Mouse (Mus musculus): ENCODE measurements around the gene Smg1. TPM values are rescaled to one million over a fixed set of nuclear protein-coding genes. Genes with fewer than 3 reads are reported as not detected.

Gene Smg1
- total and polyA plus RNA-seq, 3 experiments, result 19.9 to 121 (median 53.5) TPM

GRCm38 (mm10) chr7:118122235-118122634, 121.2 kb downstream of the Smg1 start:
- ATAC-seq (ENCODE audit: extremely low read depth, insufficient number of reproducible peaks, low FRiP score, poor library complexity, severe bottlenecking), result no peak
- no peak for TF ChIP-seq GATA2 (IDR thresholded peaks at IDR 0.05; ENCODE audit: borderline replicate concordance, low read depth, low read length)
- no peaks in the 10 kb centered on the region for H3K9me3 ChIP-seq (replicated peaks)
- H3K27me3 ChIP-seq (ENCODE audit: insufficient read depth, low read length), result no peaks in the 10 kb centered on the region
- no peak overlapping the region for H3K4me3 ChIP-seq (ENCODE audit: low read depth, low read length)
- peaks cover 60% of the 10 kb centered on the region for H3K4me1 ChIP-seq (ENCODE audit: insufficient read depth, low read depth, low read length)
- DNase-seq (ENCODE audit: low spot score), result no peak
- H3K36me3 ChIP-seq (replicated peaks), result peaks cover 73% of the 10 kb centered on the region

GRCm38 (mm10) chr7:118120654-118121053, 122.8 kb downstream of the Smg1 start:
- Histone ChIP-seq H3K4me1 (ENCODE audit: insufficient read depth, low read depth, low read length) (peaks cover 56% of the 10 kb centered on the region), H3K36me3 (replicated peaks) (peaks cover 60% of the 10 kb centered on the region)
- ATAC-seq (ENCODE audit: extremely low read depth, insufficient number of reproducible peaks, low FRiP score, poor library complexity, severe bottlenecking), result no peak

GRCm38 (mm10) chr7:118119946-118120345, 123.5 kb downstream of the Smg1 start:
- TF ChIP-seq CTCF (IDR thresholded peaks at IDR 0.05; ENCODE audit: low read depth, low read length), result no peak
- TF ChIP-seq GATA1 (IDR thresholded peaks at IDR 0.05; ENCODE audit: borderline replicate concordance, low read length), result no peak
- TF ChIP-seq TAL1 (conservative IDR thresholded peaks at IDR 0.05; ENCODE audit: low read depth, low read length), result no peak
- TF ChIP-seq POLR2AphosphoS5 (IDR thresholded peaks at IDR 0.05; ENCODE audit: insufficient replicate concordance, low read depth, low read length), result no peak
- no peak for TF ChIP-seq GATA2 (IDR thresholded peaks at IDR 0.05; ENCODE audit: borderline replicate concordance, low read depth, low read length)
- H3K4me1 ChIP-seq (ENCODE audit: insufficient read depth, low read depth, low read length), result peaks cover 56% of the 10 kb centered on the region
- no peaks in the 10 kb centered on the region for H3K9me3 ChIP-seq (replicated peaks)
- H3K36me3 ChIP-seq (replicated peaks), result peaks cover 64% of the 10 kb centered on the region
- no peaks in the 10 kb centered on the region for H3K27me3 ChIP-seq (ENCODE audit: insufficient read depth, low read length)
- ATAC-seq (ENCODE audit: extremely low read depth, insufficient number of reproducible peaks, low FRiP score, poor library complexity, severe bottlenecking) (no peak), DNase-seq (ENCODE audit: low spot score) (no peak)
- H3K4me3 ChIP-seq (ENCODE audit: low read depth, low read length), result no peak overlapping the region; the same call in 1 of the 2 replicates

More at GRCm38 (mm10) chr7:118120654-118121053, 122.8 kb downstream of the Smg1 start:
- Histone ChIP-seq H3K4me3 (ENCODE audit: low read depth, low read length) (no peak overlapping the region), H3K27me3 (ENCODE audit: insufficient read depth, low read length) (no peaks in the 10 kb centered on the region), H3K9me3 (replicated peaks) (no peaks in the 10 kb centered on the region)
- DNase-seq (ENCODE audit: low spot score), result no peak
- no peak for TF ChIP-seq GATA2 (IDR thresholded peaks at IDR 0.05; ENCODE audit: borderline replicate concordance, low read depth, low read length)
- no peak for TF ChIP-seq GATA1 (IDR thresholded peaks at IDR 0.05; ENCODE audit: borderline replicate concordance, low read length)
- no peak for TF ChIP-seq POLR2AphosphoS5 (IDR thresholded peaks at IDR 0.05; ENCODE audit: insufficient replicate concordance, low read depth, low read length)
- no peak for TF ChIP-seq CTCF (IDR thresholded peaks at IDR 0.05; ENCODE audit: low read depth, low read length)
- no peak for TF ChIP-seq TAL1 (conservative IDR thresholded peaks at IDR 0.05; ENCODE audit: low read depth, low read length)

GRCm38 (mm10) chr7:118119142-118119541, 124.3 kb downstream of the Smg1 start:
- Histone ChIP-seq H3K36me3 (replicated peaks) (peaks cover 65% of the 10 kb centered on the region), H3K4me3 (ENCODE audit: low read depth, low read length) (no peak overlapping the region), H3K4me1 (ENCODE audit: insufficient read depth, low read depth, low read length) (peaks cover 59% of the 10 kb centered on the region), H3K27me3 (ENCODE audit: insufficient read depth, low read length) (no peaks in the 10 kb centered on the region), H3K9me3 (replicated peaks) (no peaks in the 10 kb centered on the region)
- TF ChIP-seq CTCF (IDR thresholded peaks at IDR 0.05; ENCODE audit: low read depth, low read length) (no peak), POLR2AphosphoS5 (IDR thresholded peaks at IDR 0.05; ENCODE audit: insufficient replicate concordance, low read depth, low read length) (no peak), GATA1 (IDR thresholded peaks at IDR 0.05; ENCODE audit: borderline replicate concordance, low read length) (no peak), GATA2 (IDR thresholded peaks at IDR 0.05; ENCODE audit: borderline replicate concordance, low read depth, low read length) (no peak), TAL1 (conservative IDR thresholded peaks at IDR 0.05; ENCODE audit: low read depth, low read length) (no peak)
- DNase-seq (ENCODE audit: low spot score), result no peak
- ATAC-seq (ENCODE audit: extremely low read depth, insufficient number of reproducible peaks, low FRiP score, poor library complexity, severe bottlenecking), result no peak

- no peaks in the 10 kb centered on the region for H3K9me3 ChIP-seq (replicated peaks)
- H3K36me3 ChIP-seq (replicated peaks), result peaks cover 65% of the 10 kb centered on the region
- TF ChIP-seq CTCF (IDR thresholded peaks at IDR 0.05; ENCODE audit: low read depth, low read length), result no peak
- TF ChIP-seq TAL1 (conservative IDR thresholded peaks at IDR 0.05; ENCODE audit: low read depth, low read length), result peak; percentile 57
- ATAC-seq (ENCODE audit: extremely low read depth, insufficient number of reproducible peaks, low FRiP score, poor library complexity, severe bottlenecking) (peak; percentile 71), DNase-seq (ENCODE audit: low spot score) (peak; percentile 9)
- H3K4me3 ChIP-seq (ENCODE audit: low read depth, low read length), result no peak overlapping the region
- H3K27me3 ChIP-seq (ENCODE audit: insufficient read depth, low read length), result no peaks in the 10 kb centered on the region
- peaks cover 62% of the 10 kb centered on the region for H3K4me1 ChIP-seq (ENCODE audit: insufficient read depth, low read depth, low read length)
Observed at GRCm38 (mm10) chr7:118118426-118118825, 125.0 kb downstream of the Smg1 start.

- no peak for ATAC-seq (ENCODE audit: extremely low read depth, insufficient number of reproducible peaks, low FRiP score, poor library complexity, severe bottlenecking)
- DNase-seq (ENCODE audit: low spot score), result no peak
- peaks cover 66% of the 10 kb centered on the region for H3K4me1 ChIP-seq (ENCODE audit: insufficient read depth, low read depth, low read length)
- TF ChIP-seq CTCF (IDR thresholded peaks at IDR 0.05; ENCODE audit: low read depth, low read length), result no peak
- TF ChIP-seq GATA1 (IDR thresholded peaks at IDR 0.05; ENCODE audit: borderline replicate concordance, low read length), result no peak
- no peak for TF ChIP-seq TAL1 (conservative IDR thresholded peaks at IDR 0.05; ENCODE audit: low read depth, low read length)
- no peak for TF ChIP-seq POLR2AphosphoS5 (IDR thresholded peaks at IDR 0.05; ENCODE audit: insufficient replicate concordance, low read depth, low read length)
- TF ChIP-seq GATA2 (IDR thresholded peaks at IDR 0.05; ENCODE audit: borderline replicate concordance, low read depth, low read length), result no peak
- no peak overlapping the region for H3K4me3 ChIP-seq (ENCODE audit: low read depth, low read length)
- H3K9me3 ChIP-seq (replicated peaks), result no peaks in the 10 kb centered on the region
- no peaks in the 10 kb centered on the region for H3K27me3 ChIP-seq (ENCODE audit: insufficient read depth, low read length)
- peaks cover 66% of the 10 kb centered on the region for H3K36me3 ChIP-seq (replicated peaks)
Observed at GRCm38 (mm10) chr7:118117539-118118210, 125.8 kb downstream of the Smg1 start.

Measured in G1E (cell line).